Mouse (Mus musculus) stomach, postnatal 0 days (tissue): ENCODE data around the gene Aph1b.

Source experiments
- CTCF ChIP-seq: IDR thresholded peaks from 2 replicates; pipeline ENCODE4 v1.5.1; 2016; ENCODE audit warnings: antibody characterized with exemption, low read depth, mild to moderate bottlenecking, moderate library complexity
- EP300 ChIP-seq: optimal IDR thresholded peaks from 2 replicates; pipeline ENCODE3; 2016; ENCODE audit warnings: antibody characterized with exemption

GRCm38 (mm10) chr9:66744531-66744930, 50.8 kb downstream of the Aph1b start:
- TF ChIP-seq CTCF (no peak), EP300 (no peak)
